Mouse (Mus musculus) left cerebral cortex, adult 2 months (tissue): ENCODE results near the gene Mcts2. TPM values are rescaled to one million over a fixed set of nuclear protein-coding genes. Genes with fewer than 3 reads are reported as not detected.

Experiments used
- DNase-seq, 2 experiments: peaks; one replicate each; pipeline ENCODE4 v3.0.0; 2021 to 2022; ENCODE audit warnings: low spot score in 2 of 2, mixed read lengths in 1 of 2; ENCODE audit errors: extremely low spot score in 1 of 2
- H3K27ac ChIP-seq: fragments of 200-600 bp; 2 replicates; pipeline ENCODE4 v1.8.1; 2022
- H3K4me3 ChIP-seq: fragments of 200-600 bp; 2 replicates; pipeline ENCODE4 v1.8.1; 2022
- CTCF ChIP-seq: fragments of 200-600 bp; IDR thresholded peaks from 2 replicates; pipeline ENCODE4 v1.8.1; 2022; ENCODE audit warnings: antibody characterized with exemption, mild to moderate bottlenecking, moderate library complexity
- intact Hi-C: fragments of 180-260 bp; cut with DNase I; formaldehyde crosslinking; loops from one replicate; pipeline ENCODE4 v1.15.1; 2025
- total RNA-seq, 2 experiments: library from RNA; stranded (reverse); gene quantifications; 2 replicates each; pipeline ENCODE4 v1.2.3; 2021

Gene Mcts2
- total RNA-seq, 2 experiments from 2014 or later = 17.6 to 19.8 TPM

DNA sequence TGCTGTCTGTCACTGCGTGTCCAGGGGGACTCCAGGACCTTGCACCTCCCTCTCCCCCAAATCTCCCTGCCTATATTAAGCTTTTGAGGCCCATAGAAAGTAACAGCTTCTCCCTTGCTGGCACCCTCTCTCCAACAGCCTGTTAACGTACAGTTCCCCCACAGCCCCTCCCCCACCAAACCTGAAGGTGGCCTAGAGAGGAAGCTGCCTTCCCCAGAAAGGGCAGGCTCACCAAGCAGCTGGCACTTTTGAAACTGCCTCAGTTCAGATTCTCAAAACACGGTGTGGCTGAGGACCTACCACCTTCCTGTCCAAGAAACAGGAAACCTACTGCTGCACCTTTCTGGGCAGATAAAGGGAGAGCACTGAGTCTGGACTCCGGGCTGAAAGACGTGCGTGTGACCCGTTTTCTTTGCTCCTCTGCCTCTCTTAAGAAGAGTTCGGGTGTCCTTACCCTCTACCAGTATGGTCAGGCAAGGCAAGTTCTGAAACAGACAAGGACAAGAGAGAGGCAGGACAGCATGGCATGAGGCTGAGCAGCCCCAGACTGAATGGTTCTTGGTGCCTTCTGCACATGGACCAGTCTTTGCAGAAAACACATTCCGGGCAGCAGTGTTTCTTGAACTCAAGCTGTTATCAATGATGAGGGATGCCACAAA is 15.7 kb upstream of the Mcts2 start:
- Histone ChIP-seq H3K27ac (peak overlapping the region; percentile 54; the same call in 1 of the 2 replicates), H3K4me3 (peak overlapping the region; percentile 81)
- no peak for TF ChIP-seq CTCF
- intact Hi-C loops = loop anchor here (5.0 kb wide), 2 partner anchors 274 to 444 kb away; partner anchors contain the start of genes Csnk2a1 and Sox12
- no peak for DNase-seq

DNA sequence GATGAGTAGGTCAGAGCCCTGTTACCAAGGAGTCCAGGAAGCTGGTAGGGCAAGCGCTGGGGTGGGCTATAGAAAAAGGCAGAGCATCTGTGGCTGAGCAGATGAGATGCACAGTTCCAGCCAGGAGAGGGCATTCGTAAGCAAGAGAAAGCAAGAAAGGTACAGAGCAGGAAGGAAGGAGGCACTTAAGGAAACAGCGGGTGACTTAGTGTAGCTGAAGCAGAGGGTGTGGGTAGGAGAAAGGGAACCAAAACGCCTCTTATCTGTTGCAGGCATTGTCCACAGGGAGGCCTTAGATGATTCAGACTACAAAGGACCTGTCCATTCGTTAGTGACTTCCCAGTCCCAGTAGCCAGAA is 15.2 kb upstream of the Mcts2 start:
- TF ChIP-seq CTCF = peak; percentile 56
- intact Hi-C loops = loop anchor here (5.0 kb wide), 2 partner anchors 274 to 444 kb away; partner anchors contain the start of genes Csnk2a1 and Sox12
- Histone ChIP-seq H3K27ac (peak overlapping the region; percentile 54; the same call in 1 of the 2 replicates), H3K4me3 (peak overlapping the region; percentile 81)
- peak; percentile 54 to 58 for DNase-seq

DNA sequence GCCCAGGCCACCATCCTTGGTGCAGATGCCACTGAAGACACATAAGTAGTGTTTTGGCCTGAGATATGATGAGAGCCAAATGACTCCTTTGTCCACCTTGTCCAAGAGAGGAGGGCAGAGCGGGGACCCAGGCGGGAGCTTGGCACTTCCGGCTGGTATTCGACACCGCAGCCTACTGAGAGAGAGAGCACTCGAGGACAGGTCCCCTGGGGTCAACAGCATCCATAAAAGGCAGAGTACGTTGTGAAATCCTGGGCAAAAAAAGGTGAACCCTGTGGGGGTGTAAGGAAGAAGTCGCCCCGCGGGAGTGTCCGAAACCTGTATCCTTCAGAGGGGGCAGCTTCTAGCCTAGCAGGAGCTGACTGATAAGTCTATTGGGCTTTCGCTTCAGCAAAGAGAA is 14.7 kb upstream of the Mcts2 start:
- intact Hi-C loops = loop anchor here (5.0 kb wide), 2 partner anchors 275 to 445 kb away; partner anchors contain the start of genes Csnk2a1 and Sox12
- Histone ChIP-seq H3K4me3 (peak overlapping the region; percentile 81), H3K27ac (no peak overlapping the region; the same call in 1 of the 2 replicates)
- no peak for TF ChIP-seq CTCF
- no peak for DNase-seq

DNA sequence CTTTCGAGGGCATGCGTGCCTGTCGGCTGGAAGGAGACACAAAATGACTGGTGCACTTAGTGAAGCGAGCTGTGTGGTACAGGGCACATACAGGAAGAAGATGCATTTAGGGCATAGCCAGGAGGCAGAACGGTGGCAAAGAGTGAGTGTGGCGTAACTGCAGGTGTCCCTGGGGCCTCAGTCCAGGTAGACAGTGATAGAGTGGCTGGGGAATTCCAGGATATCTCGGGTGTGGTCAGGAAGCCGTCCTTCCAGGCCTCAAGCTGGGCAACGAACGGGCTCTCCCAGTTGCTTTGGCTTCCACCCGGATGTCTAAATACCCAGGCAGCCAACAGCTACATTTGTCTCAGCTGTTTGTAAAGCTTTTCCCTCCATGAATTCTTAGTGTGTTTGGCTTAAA is 12.7 kb upstream of the Mcts2 start:
- intact Hi-C loops = loop anchor here (5.0 kb wide), 2 partner anchors 277 to 447 kb away; partner anchors contain the start of genes Csnk2a1 and Sox12
- H3K4me3 ChIP-seq = no peak overlapping the region
- TF ChIP-seq CTCF = no peak
- DNase-seq = no peak
- H3K27ac ChIP-seq = 0 out of 2 replicates have a peak overlapping the region, but pooled peaks have one; percentile 8

DNA sequence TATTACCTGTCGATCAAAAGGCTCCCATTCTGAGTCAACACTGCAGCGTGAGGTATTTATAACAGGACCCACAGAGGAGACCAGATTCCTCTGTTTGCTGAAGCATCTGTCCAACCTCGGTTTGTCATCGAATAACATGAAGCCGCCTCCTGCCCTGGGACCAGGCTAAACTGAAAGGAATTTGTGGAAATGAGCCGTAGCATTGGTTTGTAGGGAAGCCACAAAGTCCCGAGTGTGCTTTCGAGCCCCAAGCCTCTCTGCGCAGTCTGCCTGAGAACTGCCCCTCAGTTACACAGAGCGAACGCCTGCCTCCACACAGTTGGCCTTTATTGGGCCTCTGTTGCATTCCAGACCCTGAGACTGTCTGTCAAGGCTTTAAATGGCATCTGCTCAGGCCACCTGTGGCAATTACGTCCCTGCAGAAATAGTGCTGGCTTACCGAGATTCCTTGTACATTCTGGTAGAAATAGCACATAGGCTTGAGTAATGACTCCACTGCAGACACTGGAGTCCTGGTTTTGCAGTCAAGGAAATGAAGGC is 11.5 kb upstream of the Mcts2 start:
- peak overlapping the region; percentile 50; the same call in 1 of the 2 replicates for H3K27ac ChIP-seq
- H3K4me3 ChIP-seq = no peak overlapping the region
- no peak for DNase-seq
- intact Hi-C loops = loop anchor here (5.0 kb wide), 1 partner anchor 58 kb away; no protein-coding TSS in a partner anchor
- TF ChIP-seq CTCF = no peak

DNA sequence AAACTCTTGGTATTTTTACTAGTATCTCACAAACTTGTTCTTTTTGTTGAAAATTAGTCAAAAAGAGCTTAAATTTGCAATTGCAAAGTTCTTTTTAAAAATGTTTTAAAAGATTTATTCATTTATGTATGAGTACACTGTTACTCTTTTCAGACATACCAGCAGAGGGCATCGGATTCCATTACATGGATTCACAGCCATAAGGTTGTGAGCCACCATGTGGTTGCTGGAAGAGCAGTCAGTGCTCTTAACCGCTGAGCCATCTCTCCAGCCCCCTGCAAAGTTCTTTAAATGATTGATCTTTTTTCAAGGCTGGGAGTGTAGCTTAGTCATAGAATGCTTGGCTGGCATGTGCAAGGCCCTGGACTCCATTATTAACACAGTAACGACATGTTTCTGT is 8.5 kb upstream of the Mcts2 start:
- Histone ChIP-seq H3K4me3 (no peak overlapping the region), H3K27ac (no peak overlapping the region)
- TF ChIP-seq CTCF = peak; percentile 78
- intact Hi-C loops = loop anchor here (5.0 kb wide), 1 partner anchor 61 kb away; no protein-coding TSS in a partner anchor
- DNase-seq = no peak

DNA sequence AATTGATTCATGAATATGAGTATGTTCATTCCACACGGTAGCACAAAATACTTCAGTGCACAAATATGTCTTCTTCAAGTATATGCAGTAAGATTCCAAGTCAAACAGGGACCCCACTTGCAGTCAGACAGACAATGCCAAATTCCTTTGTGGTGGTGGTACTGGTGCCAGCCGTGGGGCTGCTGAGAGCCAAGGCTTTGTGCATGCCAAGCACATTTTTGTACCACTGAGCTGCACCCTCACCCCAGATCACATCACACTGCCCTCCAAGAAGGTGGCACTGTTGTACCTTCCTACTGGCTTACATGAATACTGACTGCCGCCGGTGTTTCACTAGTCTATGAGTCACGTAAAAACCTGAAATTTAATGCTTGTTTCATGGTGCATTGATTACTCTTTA is 7.9 kb upstream of the Mcts2 start:
- H3K4me3 ChIP-seq = no peak overlapping the region
- DNase-seq = no peak
- H3K27ac ChIP-seq = no peak overlapping the region
- intact Hi-C loops = loop anchor here (5.0 kb wide), 1 partner anchor 62 kb away; no protein-coding TSS in a partner anchor
- no peak for TF ChIP-seq CTCF

DNA sequence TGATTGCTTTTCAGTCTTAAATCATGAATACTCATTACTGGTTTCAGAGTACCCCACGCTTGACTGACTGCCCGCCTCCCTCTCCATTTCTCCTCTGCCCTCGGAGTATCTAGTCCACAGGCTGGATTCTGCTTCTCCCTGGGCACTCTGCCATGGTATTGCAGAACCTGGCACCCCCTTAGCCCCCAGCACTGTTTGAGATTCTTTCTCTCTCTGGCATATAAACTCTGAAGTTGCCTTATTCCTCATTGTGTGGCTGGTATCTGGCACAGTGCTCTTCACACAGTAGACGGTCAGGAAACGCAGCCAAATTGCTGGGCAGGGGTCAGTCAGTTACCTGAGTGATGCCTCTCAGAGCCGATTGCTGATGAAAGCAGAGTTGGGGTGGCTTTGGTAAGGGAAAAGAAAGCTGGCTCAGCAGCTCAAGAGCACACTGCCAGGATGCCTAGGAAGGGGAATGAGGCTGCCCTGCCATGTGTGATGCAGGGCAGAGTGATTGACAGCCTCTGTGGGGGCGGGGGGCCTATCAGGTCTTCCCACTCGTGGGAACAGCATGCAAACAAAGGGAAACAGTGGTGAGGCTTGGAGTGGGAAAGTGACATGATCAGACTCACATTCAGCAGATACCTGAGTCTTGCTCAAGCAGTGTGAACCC is 7.0 kb upstream of the Mcts2 start:
- Histone ChIP-seq H3K4me3 (no peak overlapping the region), H3K27ac (no peak overlapping the region)
- no peak for DNase-seq
- TF ChIP-seq CTCF = no peak
- intact Hi-C loops = loop anchor here (5.0 kb wide), 1 partner anchor 63 kb away; no protein-coding TSS in a partner anchor

DNA sequence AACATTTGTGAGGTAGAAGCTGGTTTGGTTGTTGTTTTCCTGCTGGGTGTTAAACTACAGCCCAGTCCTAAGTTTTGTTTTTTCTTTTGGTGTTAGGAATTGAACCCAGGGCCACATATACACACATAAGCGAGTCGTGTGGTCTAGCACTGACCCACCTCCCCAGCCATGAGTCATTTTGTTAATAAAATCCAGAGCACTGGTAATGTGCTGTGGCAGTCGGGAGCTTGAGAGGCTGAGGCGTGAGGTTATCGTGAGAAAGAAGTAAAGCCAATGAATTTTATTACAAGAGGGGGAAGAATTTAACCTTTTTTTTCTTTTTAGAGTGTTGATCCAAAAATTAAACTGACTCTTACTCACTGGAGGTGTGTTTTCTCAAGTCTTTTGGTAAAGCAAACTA is 3.7 kb upstream of the Mcts2 start:
- Histone ChIP-seq H3K4me3 (no peak overlapping the region), H3K27ac (no peak overlapping the region)
- DNase-seq = no peak
- TF ChIP-seq CTCF = no peak
- intact Hi-C loops = no loop called here

DNA sequence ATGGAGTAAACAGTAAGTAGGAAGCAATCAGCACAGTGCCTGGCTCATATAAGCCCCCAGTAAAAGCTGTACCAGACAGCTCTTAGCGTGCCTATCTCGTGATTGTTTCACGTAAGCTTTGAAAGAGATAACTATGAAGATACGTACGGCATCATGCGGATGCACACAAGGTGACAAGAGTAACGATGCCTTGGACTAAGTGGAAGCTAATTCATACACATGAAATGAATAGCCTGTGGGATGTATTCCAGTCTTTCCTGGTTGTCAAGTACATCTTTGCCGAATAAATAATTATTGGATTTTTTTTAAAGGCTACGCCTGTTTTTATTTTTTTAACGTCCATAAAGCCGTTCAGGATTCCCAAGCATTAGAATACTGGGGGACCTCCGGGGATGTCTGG is 436 bp upstream of the Mcts2 start:
- peak overlapping the region; percentile 79; the same call in 1 of the 2 replicates for H3K27ac ChIP-seq
- intact Hi-C loops = no loop called here
- H3K4me3 ChIP-seq = peak overlapping the region; percentile 40
- no peak for TF ChIP-seq CTCF
- DNase-seq = no peak

DNA sequence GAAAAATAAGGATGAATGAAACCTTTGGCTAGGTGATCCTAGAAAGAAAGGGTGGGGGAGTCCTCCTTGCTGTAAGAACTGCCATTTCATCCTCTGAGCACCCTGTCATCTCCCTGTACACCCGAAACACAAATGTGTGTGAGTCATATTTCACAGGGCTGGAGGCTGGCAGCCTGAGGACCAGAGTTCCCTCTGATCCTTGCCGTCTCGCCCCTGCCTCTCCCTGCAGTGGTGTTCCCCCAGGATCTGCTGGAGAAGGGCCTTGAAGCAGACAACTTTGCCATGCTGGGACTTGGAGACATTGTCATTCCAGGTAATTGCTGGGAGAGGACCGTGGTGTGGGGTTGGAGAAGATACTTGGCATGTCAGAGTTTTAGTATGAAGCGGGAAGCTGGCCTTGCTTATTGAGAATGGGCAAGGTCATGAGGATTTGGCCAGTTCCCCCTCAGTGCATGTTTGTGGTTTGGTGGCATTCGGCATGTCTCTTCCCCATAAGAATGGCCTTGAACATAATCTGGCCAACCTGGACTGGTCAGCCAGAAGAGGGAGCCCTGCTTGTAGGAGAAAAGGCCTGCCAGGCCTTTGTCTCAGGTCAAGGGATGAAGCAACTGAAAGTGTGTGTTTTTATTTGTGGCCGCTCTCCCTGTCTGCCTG is 4.9 kb downstream of the Mcts2 start:
- Histone ChIP-seq H3K27ac (no peak overlapping the region), H3K4me3 (no peak overlapping the region)
- intact Hi-C loops = no loop called here
- TF ChIP-seq CTCF = peak; percentile 38
- DNase-seq = no peak
